Mouse (Mus musculus): ENCODE results near the gene Ikzf4. TPM values are rescaled to one million over a fixed set of nuclear protein-coding genes. Genes with fewer than 3 reads are reported as not detected.
"Not testable (repeated sequence)": the region's sequence is repeated elsewhere in the genome, so short reads cannot be mapped to it uniquely, and the experiment has no call there.

The Ikzf4 gene
- polyA plus RNA-seq, 1 experiment from 2014 or later, result 4.1 TPM

GRCm38 (mm10) chr10:128621986-128622520 is 23.7 kb downstream of the Ikzf4 start:
- no peaks in the 10 kb centered on the region for H3K9me3 ChIP-seq
- no peak overlapping the region for H3K9ac ChIP-seq
- H3K4me2 ChIP-seq, result no peak overlapping the region
- H3K27me3 ChIP-seq, result no peaks in the 10 kb centered on the region
- peak overlapping the region; percentile 22; the same call in 1 of the 2 replicates for H3K27ac ChIP-seq
- 71% methylated on average over 3 of the region's 3 CpGs for WGBS
- peaks cover 25% of the 10 kb centered on the region for H3K36me3 ChIP-seq
- no peak for ATAC-seq (ENCODE audit: insufficient number of reproducible peaks, low FRiP score, low TSS enrichment, low read depth)
- peaks cover 5% of the 10 kb centered on the region for H3K4me1 ChIP-seq
- H3K4me3 ChIP-seq, result no peak overlapping the region

GRCm38 (mm10) chr10:128620241-128620640 is 25.6 kb downstream of the Ikzf4 start:
- H3K27me3 ChIP-seq, result no peaks in the 10 kb centered on the region
- no peak overlapping the region for H3K4me3 ChIP-seq
- H3K27ac ChIP-seq, result no peak overlapping the region
- no peak overlapping the region for H3K9ac ChIP-seq
- ATAC-seq (ENCODE audit: insufficient number of reproducible peaks, low FRiP score, low TSS enrichment, low read depth), result no peak
- no peaks in the 10 kb centered on the region for H3K9me3 ChIP-seq
- H3K4me1 ChIP-seq, result peaks cover 2% of the 10 kb centered on the region
- peaks cover 23% of the 10 kb centered on the region for H3K36me3 ChIP-seq
- H3K4me2 ChIP-seq, result no peak overlapping the region

- H3K9ac ChIP-seq; H3K4me3 ChIP-seq; H3K9me3 ChIP-seq; H3K27ac ChIP-seq; H3K4me2 ChIP-seq; H3K4me1 ChIP-seq; H3K27me3 ChIP-seq; ATAC-seq (ENCODE audit: insufficient number of reproducible peaks, low FRiP score, low TSS enrichment, low read depth): not testable (repeated sequence)
- H3K36me3 ChIP-seq, result peaks cover 12% of the 10 kb centered on the region
- WGBS, result 84% methylated on average over 5 of the region's 5 CpGs
Observed at GRCm38 (mm10) chr10:128619148-128619547, 26.6 kb downstream of the Ikzf4 start.

- Histone ChIP-seq H3K9me3 (no peaks in the 10 kb centered on the region), H3K27ac (no peak overlapping the region), H3K4me1 (no peaks in the 10 kb centered on the region), H3K4me3 (no peak overlapping the region), H3K4me2 (no peak overlapping the region), H3K27me3 (no peaks in the 10 kb centered on the region), H3K9ac (no peak overlapping the region), H3K36me3 (peaks cover 6% of the 10 kb centered on the region)
- 79% methylated on average over 1 of the region's 1 CpGs for WGBS
- ATAC-seq (ENCODE audit: insufficient number of reproducible peaks, low FRiP score, low TSS enrichment, low read depth), result no peak
Observed at GRCm38 (mm10) chr10:128618570-128618969, 27.2 kb downstream of the Ikzf4 start.

GRCm38 (mm10) chr10:128615798-128616448 is 29.9 kb downstream of the Ikzf4 start:
- not testable (repeated sequence) for H3K4me3 ChIP-seq; H3K9me3 ChIP-seq; ATAC-seq (ENCODE audit: insufficient number of reproducible peaks, low FRiP score, low TSS enrichment, low read depth); H3K27ac ChIP-seq; H3K9ac ChIP-seq; H3K27me3 ChIP-seq; H3K36me3 ChIP-seq; H3K4me2 ChIP-seq; H3K4me1 ChIP-seq
- WGBS, result 89% methylated on average over 6 of the region's 7 CpGs

GRCm38 (mm10) chr10:128614934-128615333 is 30.9 kb downstream of the Ikzf4 start:
- H3K4me1 ChIP-seq, result 0 out of 2 replicates have a peak, but pooled peaks cover 3% of the 10 kb centered on the region
- H3K27me3 ChIP-seq, result no peaks in the 10 kb centered on the region
- H3K36me3 ChIP-seq, result no peaks in the 10 kb centered on the region
- H3K4me2 ChIP-seq, result no peak overlapping the region
- WGBS, result 58% methylated on average over 3 of the region's 3 CpGs
- H3K4me3 ChIP-seq, result no peak overlapping the region
- H3K27ac ChIP-seq, result no peak overlapping the region
- no peak overlapping the region for H3K9ac ChIP-seq
- no peak for ATAC-seq (ENCODE audit: insufficient number of reproducible peaks, low FRiP score, low TSS enrichment, low read depth)
- no peaks in the 10 kb centered on the region for H3K9me3 ChIP-seq

GRCm38 (mm10) chr10:128613820-128614219 is 32.0 kb downstream of the Ikzf4 start:
- not testable (repeated sequence) for H3K36me3 ChIP-seq; H3K9me3 ChIP-seq; H3K4me2 ChIP-seq; H3K9ac ChIP-seq; H3K27me3 ChIP-seq; H3K4me1 ChIP-seq; ATAC-seq (ENCODE audit: insufficient number of reproducible peaks, low FRiP score, low TSS enrichment, low read depth); H3K27ac ChIP-seq; H3K4me3 ChIP-seq
- WGBS, result 69% methylated on average over 4 of the region's 4 CpGs

GRCm38 (mm10) chr10:128613154-128613440 is 32.7 kb downstream of the Ikzf4 start:
- ATAC-seq (ENCODE audit: insufficient number of reproducible peaks, low FRiP score, low TSS enrichment, low read depth), result no peak
- H3K4me2 ChIP-seq, result no peak overlapping the region
- 47% methylated on average over 6 of the region's 6 CpGs for WGBS

GRCm38 (mm10) chr10:128612433-128613153 is 33.2 kb downstream of the Ikzf4 start:
- Histone ChIP-seq H3K4me3 (no peak overlapping the region), H3K27ac (no peak overlapping the region), H3K36me3 (no peaks in the 10 kb centered on the region), H3K9me3 (no peaks in the 10 kb centered on the region), H3K27me3 (no peaks in the 10 kb centered on the region), H3K4me1 (0 out of 2 replicates have a peak, but pooled peaks cover 3% of the 10 kb centered on the region), H3K4me2 (peak overlapping the region; percentile 29; the same call in 1 of the 2 replicates), H3K9ac (no peak overlapping the region)
- peak; percentile 44; the same call in 1 of the 2 replicates for ATAC-seq (ENCODE audit: insufficient number of reproducible peaks, low FRiP score, low TSS enrichment, low read depth)
- 13% methylated on average over 16 of the region's 16 CpGs for WGBS

More at GRCm38 (mm10) chr10:128613154-128613440, 32.7 kb downstream of the Ikzf4 start:
- no peaks in the 10 kb centered on the region for H3K27me3 ChIP-seq
- no peak overlapping the region for H3K9ac ChIP-seq
- no peaks in the 10 kb centered on the region for H3K36me3 ChIP-seq
- 0 out of 2 replicates have a peak, but pooled peaks cover 3% of the 10 kb centered on the region for H3K4me1 ChIP-seq
- H3K9me3 ChIP-seq, result no peaks in the 10 kb centered on the region
- no peak overlapping the region for H3K27ac ChIP-seq
- H3K4me3 ChIP-seq, result no peak overlapping the region

GRCm38 (mm10) chr10:128606483-128606882 is 39.3 kb downstream of the Ikzf4 start:
- no peak overlapping the region for H3K9ac ChIP-seq
- no peak overlapping the region for H3K4me3 ChIP-seq
- no peak overlapping the region for H3K4me2 ChIP-seq
- H3K36me3 ChIP-seq, result no peaks in the 10 kb centered on the region
- 36% methylated on average over 2 of the region's 2 CpGs for WGBS
- no peak for ATAC-seq (ENCODE audit: insufficient number of reproducible peaks, low FRiP score, low TSS enrichment, low read depth)
- H3K9me3 ChIP-seq, result no peaks in the 10 kb centered on the region
- no peaks in the 10 kb centered on the region for H3K27me3 ChIP-seq
- no peak overlapping the region for H3K27ac ChIP-seq
- H3K4me1 ChIP-seq, result no peaks in the 10 kb centered on the region

- H3K36me3 ChIP-seq, result no peaks in the 10 kb centered on the region
- H3K4me1 ChIP-seq, result no peaks in the 10 kb centered on the region
- H3K4me2 ChIP-seq, result no peak overlapping the region
- H3K9me3 ChIP-seq, result no peaks in the 10 kb centered on the region
- no peak for ATAC-seq (ENCODE audit: insufficient number of reproducible peaks, low FRiP score, low TSS enrichment, low read depth)
- H3K27me3 ChIP-seq, result no peaks in the 10 kb centered on the region
- WGBS, result 77% methylated on average over 4 of the region's 4 CpGs
- H3K9ac ChIP-seq, result no peak overlapping the region
- no peak overlapping the region for H3K4me3 ChIP-seq
- no peak overlapping the region for H3K27ac ChIP-seq
Observed at GRCm38 (mm10) chr10:128602470-128603128, 43.2 kb downstream of the Ikzf4 start.

GRCm38 (mm10) chr10:128601499-128601898 is 44.3 kb downstream of the Ikzf4 start:
- ATAC-seq (ENCODE audit: insufficient number of reproducible peaks, low FRiP score, low TSS enrichment, low read depth), result no peak
- 88% methylated on average over 1 of the region's 1 CpGs for WGBS

More at GRCm38 (mm10) chr10:128601499-128601898, 44.3 kb downstream of the Ikzf4 start:
- Histone ChIP-seq H3K27me3 (no peaks in the 10 kb centered on the region), H3K36me3 (no peaks in the 10 kb centered on the region), H3K9me3 (no peaks in the 10 kb centered on the region), H3K27ac (no peak overlapping the region), H3K4me2 (no peak overlapping the region), H3K9ac (no peak overlapping the region), H3K4me1 (no peaks in the 10 kb centered on the region), H3K4me3 (no peak overlapping the region)
